Mouse (Mus musculus): ENCODE results near the gene Tmem237.

The Tmem237 gene

DNA sequence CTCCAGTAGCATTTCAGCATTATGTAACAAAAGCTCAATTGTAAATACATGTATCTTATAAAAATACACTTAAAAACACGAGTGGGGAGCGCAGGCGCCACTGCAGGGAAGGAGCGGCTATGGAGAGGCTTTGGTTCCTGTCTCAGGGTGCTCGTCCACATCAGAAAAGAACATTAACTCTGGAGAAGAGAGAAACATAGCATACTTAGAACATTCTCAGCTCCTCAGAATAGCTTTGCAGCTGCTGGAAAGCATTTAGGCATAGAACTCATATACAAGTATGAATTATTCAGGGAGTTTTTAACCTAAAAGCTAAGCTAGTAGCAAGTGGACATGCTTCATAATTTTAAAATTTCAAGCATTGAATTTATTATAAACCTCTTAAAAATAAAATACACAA is 19.2 kb downstream of the Tmem237 start:
- no peak for DNase-seq (ENCODE audit: low spot score)

DNA sequence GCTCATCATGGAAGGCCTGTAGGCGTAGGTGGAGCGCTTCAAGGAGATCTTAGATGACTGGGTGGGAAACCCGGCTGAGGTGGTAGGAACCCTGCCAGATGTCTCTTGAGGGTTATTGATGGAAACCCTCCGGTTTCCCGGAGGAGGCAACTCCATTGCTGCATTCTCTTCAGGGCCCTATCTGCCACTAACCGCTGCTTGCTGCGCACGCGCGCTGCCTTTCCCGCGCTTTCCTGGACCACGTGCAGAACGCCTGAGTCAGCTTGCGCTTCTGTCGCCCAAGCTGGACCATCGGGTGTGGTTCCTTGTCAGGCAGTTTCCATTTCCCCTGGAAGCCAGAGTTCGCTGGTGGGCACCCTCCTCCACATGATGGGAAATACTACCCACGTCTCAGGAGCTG is 25.5 kb downstream of the Tmem237 start, which contains the start of gene C2cd6:
C2cd6 (minus strand) TSS at position 196 of the 400 bp plus-strand sequence.
- no peak for DNase-seq (ENCODE audit: low spot score)

DNA sequence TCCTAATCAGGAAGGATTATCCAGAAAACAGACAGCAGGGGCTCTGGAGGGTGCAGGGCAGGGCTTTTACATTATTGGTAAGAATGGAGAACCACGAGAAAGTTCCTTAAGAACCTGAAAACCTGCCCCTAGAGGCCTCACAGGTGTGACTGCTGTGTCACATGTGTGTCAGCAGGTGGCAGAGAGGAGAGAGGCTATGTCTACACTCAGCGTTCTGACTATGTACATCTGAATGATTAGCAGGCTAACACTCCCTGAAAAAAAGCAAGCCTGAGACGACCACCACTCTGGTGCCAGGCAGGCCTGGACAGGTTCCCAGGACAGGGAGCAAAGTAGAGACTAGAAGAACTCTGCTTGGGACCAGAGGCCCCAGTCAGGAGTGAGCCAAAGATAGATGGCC is 49.3 kb downstream of the Tmem237 start:
- DNase-seq (ENCODE audit: low spot score), result no peak

DNA sequence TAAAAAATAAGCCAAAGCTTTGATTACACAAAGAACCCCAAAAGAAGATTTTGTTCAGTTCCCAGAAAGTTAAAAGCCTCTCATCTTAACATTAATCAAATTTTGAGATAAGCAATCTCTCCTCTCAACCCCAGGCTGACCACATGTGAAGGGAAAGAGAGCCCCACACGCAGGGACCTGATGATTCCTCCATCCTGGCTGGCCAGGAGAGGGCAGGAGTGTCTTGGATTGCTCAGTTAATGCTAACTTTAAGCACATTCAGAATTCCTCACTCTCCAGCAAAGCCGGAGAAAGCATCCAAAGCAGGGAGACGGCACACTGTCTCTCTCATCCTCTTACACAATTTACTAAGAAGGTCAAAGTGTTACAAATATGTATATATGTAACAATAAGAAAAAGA is 52.2 kb downstream of the Tmem237 start:
- DNase-seq (ENCODE audit: low spot score), result peak; percentile 18

DNA sequence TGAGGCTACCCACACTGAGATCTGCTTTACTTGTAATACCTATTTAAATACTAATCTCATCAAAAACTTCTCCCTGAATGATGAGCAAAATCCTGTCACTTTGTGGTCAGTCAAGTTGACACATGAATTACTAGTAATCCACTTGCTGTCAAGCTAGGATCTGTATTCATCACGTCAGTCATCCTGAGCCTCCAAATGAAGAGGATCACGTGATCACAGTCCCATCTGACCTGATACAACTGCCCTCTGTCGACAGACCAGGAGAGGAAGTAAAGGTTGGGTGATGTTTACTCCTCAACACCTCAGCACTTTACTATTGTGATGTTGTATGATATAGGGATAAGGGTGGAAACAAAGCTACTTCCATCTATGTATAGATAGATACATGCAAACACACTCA is 56.5 kb downstream of the Tmem237 start:
- no peak for DNase-seq (ENCODE audit: low spot score)

DNA sequence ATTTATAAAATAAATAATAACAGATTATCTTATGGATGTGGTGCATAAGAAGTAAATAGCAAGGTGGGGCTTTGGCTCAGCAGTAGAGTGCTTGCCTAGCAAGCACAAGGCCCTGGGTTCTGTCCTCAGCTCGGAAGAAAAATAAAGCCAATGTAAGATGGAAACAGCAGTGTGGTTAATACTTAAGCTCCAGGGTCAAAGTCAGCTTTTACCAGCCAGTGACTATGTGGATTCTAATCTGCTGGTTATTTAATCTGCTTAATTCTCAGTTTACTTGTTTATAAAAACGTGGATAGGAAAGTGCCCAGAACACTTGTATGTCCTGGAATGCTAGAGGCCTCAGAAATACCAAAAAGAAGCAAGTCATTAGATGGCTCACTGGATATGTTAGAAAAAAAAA is 63.3 kb downstream of the Tmem237 start:
- DNase-seq (ENCODE audit: low spot score), result no peak

DNA sequence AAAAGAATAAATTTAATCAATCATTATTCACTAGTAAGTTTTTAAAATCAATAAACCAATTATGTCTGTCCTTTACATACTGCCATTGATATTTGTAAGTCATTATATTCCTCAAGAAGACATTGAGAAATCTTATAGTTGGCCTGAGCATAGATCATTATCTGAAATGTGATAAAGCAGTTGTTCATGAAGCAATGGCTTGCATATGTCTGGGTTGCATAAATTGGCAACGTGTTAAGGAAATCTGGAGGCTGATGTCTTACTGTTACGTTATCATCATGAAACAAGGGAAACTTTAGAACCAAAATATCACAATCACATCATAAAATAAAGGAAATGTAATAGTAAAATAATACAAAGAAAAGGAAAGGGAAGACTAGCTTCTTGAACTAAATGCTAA is 68.9 kb downstream of the Tmem237 start:
- DNase-seq (ENCODE audit: low spot score), result no peak

Data from ovary, postnatal 14 days (tissue).